Mouse (Mus musculus): ENCODE results near the gene Adamts12. TPM values are rescaled to one million over a fixed set of nuclear protein-coding genes. Genes with fewer than 3 reads are reported as not detected.
A peak's percentile ranks its signal among the peaks of the same experiment; 100 is the strongest.

The Adamts12 gene
- polyA plus RNA-seq, 1 experiment from 2014 or later, result 3.1 TPM

DNA sequence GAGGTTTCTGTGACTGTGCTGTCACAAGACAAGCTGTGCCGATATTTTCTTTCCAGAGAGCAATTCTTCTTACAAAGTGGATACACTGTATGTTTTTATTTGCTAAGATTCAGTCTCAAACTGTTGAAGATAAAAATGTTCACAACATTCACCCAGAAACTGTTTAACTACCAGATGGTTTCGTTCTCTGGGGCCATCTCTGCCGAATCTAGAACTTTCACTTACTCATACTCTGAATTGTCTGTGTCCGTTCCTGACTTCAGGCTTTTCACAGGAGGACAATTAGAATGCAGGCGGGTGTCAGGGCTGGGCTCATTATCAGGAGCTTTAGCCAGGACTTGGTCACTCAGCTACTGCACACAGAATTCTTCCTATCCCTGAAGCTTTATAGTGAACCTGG is 227.7 kb downstream of the Adamts12 start:
- 80% methylated on average over 5 of the region's 5 CpGs for WGBS
- no peak overlapping the region for H3K9ac ChIP-seq

GRCm38 (mm10) chr15:11295016-11295415 is 230.4 kb downstream of the Adamts12 start:
- Histone ChIP-seq H3K27ac (no peak overlapping the region), H3K9me3 (ENCODE audit: control insufficient read depth, low read length) (no peaks in the 10 kb centered on the region), H3K36me3 (replicated peaks; ENCODE audit: control insufficient read depth, insufficient read depth) (no peaks in the 10 kb centered on the region), H3K4me3 (replicated peaks; ENCODE audit: low read length) (no peak overlapping the region), H3K27me3 (ENCODE audit: control insufficient read depth, insufficient read depth, low read length) (no peaks in the 10 kb centered on the region), H3K4me2 (replicated peaks) (no peak overlapping the region), H3K9ac (no peak overlapping the region), H3K4me1 (replicated peaks; ENCODE audit: control insufficient read depth, insufficient read depth, low read length) (no peaks in the 10 kb centered on the region)
- WGBS, result 57% methylated on average over 6 of the region's 6 CpGs
- ATAC-seq (ENCODE audit: low FRiP score) (peak; percentile 64; the same call in 1 of the 2 replicates), DNase-seq (ENCODE audit: low spot score) (no peak)

More for the DNA sequence above, 227.7 kb downstream of the Adamts12 start:
- no peak for ATAC-seq (ENCODE audit: low FRiP score)
- Histone ChIP-seq H3K4me2 (replicated peaks) (no peak overlapping the region), H3K4me3 (replicated peaks; ENCODE audit: low read length) (no peak overlapping the region), H3K9me3 (ENCODE audit: control insufficient read depth, low read length) (no peaks in the 10 kb centered on the region), H3K4me1 (replicated peaks; ENCODE audit: control insufficient read depth, insufficient read depth, low read length) (no peaks in the 10 kb centered on the region), H3K27ac (no peak overlapping the region), H3K36me3 (replicated peaks; ENCODE audit: control insufficient read depth, insufficient read depth) (no peaks in the 10 kb centered on the region), H3K27me3 (ENCODE audit: control insufficient read depth, insufficient read depth, low read length) (no peaks in the 10 kb centered on the region)
- DNase-seq (ENCODE audit: low spot score), result no peak

GRCm38 (mm10) chr15:11297960-11298359 is 233.4 kb downstream of the Adamts12 start:
- DNase-seq (ENCODE audit: low spot score), result no peak
- Histone ChIP-seq H3K4me2 (replicated peaks) (no peak overlapping the region), H3K36me3 (replicated peaks; ENCODE audit: control insufficient read depth, insufficient read depth) (no peaks in the 10 kb centered on the region), H3K4me1 (replicated peaks; ENCODE audit: control insufficient read depth, insufficient read depth, low read length) (no peaks in the 10 kb centered on the region), H3K9me3 (ENCODE audit: control insufficient read depth, low read length) (no peaks in the 10 kb centered on the region), H3K4me3 (replicated peaks; ENCODE audit: low read length) (no peak overlapping the region), H3K27me3 (ENCODE audit: control insufficient read depth, insufficient read depth, low read length) (no peaks in the 10 kb centered on the region), H3K27ac (no peak overlapping the region), H3K9ac (no peak overlapping the region)
- no peak for ATAC-seq (ENCODE audit: low FRiP score)
- 84% methylated on average over 4 of the region's 4 CpGs for WGBS

- ATAC-seq (ENCODE audit: low FRiP score) (0 out of 2 replicates have a peak, but pooled peaks have one; percentile 37), DNase-seq (ENCODE audit: low spot score) (no peak)
- no peak overlapping the region for H3K4me3 ChIP-seq (replicated peaks; ENCODE audit: low read length)
- H3K4me2 ChIP-seq (replicated peaks), result no peak overlapping the region
- no peak overlapping the region for H3K27ac ChIP-seq
- H3K4me1 ChIP-seq (replicated peaks; ENCODE audit: control insufficient read depth, insufficient read depth, low read length), result no peaks in the 10 kb centered on the region
- no peaks in the 10 kb centered on the region for H3K36me3 ChIP-seq (replicated peaks; ENCODE audit: control insufficient read depth, insufficient read depth)
- H3K27me3 ChIP-seq (ENCODE audit: control insufficient read depth, insufficient read depth, low read length), result no peaks in the 10 kb centered on the region
- WGBS, result 57% methylated on average over 3 of the region's 3 CpGs
- no peaks in the 10 kb centered on the region for H3K9me3 ChIP-seq (ENCODE audit: control insufficient read depth, low read length)
- H3K9ac ChIP-seq, result no peak overlapping the region
Observed at GRCm38 (mm10) chr15:11317077-11317476, 252.5 kb downstream of the Adamts12 start.

DNA sequence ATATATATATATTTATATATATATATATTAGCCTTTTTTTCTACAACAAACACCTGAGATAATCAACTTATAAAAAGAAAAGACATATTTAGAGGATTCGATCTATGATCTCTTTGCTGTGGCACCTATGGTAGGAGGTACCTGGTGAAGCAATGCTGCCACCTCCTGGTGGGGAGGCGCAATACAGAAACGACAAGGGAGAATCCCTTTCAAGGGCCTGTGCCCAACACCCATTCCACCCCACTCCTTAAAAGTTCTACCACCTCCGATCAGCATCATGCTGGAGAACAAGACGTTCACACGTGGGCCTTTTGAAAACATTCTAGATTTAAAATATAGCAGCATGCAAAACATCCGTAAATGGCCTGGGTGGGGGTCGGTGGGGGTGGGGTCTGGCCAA is 255.9 kb downstream of the Adamts12 start:
- Histone ChIP-seq H3K4me2 (replicated peaks) (no peak overlapping the region), H3K9me3 (ENCODE audit: control insufficient read depth, low read length) (no peaks in the 10 kb centered on the region), H3K36me3 (replicated peaks; ENCODE audit: control insufficient read depth, insufficient read depth) (no peaks in the 10 kb centered on the region), H3K27ac (no peak overlapping the region), H3K4me3 (replicated peaks; ENCODE audit: low read length) (no peak overlapping the region), H3K27me3 (ENCODE audit: control insufficient read depth, insufficient read depth, low read length) (no peaks in the 10 kb centered on the region), H3K4me1 (replicated peaks; ENCODE audit: control insufficient read depth, insufficient read depth, low read length) (no peaks in the 10 kb centered on the region), H3K9ac (no peak overlapping the region)
- DNase-seq (ENCODE audit: low spot score) (peak; percentile 78), ATAC-seq (ENCODE audit: low FRiP score) (peak; percentile 79)
- 37% methylated on average over 8 of the region's 8 CpGs for WGBS

DNA sequence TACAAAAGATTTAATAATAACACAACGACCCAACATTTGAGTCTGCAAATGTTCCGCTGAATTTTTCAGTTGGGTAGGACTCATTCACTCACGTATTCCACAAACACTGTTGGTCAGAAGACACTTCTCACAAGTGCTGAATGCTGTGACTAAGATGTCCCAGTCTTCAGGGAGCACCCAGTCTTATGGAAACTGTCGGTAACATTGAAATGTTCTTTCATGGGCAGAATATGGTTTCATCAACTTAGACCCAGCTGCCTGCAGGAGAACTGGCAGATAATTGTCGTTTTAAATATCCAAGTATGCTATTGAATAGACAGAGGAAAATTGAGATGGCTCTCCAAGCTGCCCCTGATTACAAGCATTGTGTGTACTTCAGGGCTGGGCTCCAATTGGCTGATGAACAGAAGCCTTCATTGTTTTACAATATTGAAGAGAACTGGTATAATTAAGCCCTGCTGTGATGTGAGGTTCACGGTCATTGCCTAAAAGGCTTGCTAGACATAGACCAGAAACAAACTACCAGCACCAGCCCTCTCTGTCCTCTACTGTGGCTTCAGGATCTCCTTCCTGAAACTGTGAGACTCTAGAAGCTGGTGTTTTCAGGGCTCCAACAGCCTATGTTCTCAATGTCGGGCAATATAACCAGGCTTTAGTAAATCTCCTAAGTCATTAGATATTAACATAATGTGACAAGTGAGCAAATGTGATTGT is 275.0 kb downstream of the Adamts12 start:
- ATAC-seq (ENCODE audit: low FRiP score) (no peak; the same call in 1 of the 2 replicates), DNase-seq (ENCODE audit: low spot score) (no peak)
- Histone ChIP-seq H3K27me3 (ENCODE audit: control insufficient read depth, insufficient read depth, low read length) (no peaks in the 10 kb centered on the region), H3K9ac (no peak overlapping the region), H3K27ac (no peak overlapping the region), H3K4me2 (replicated peaks) (no peak overlapping the region), H3K4me3 (replicated peaks; ENCODE audit: low read length) (no peak overlapping the region), H3K36me3 (replicated peaks; ENCODE audit: control insufficient read depth, insufficient read depth) (no peaks in the 10 kb centered on the region), H3K4me1 (replicated peaks; ENCODE audit: control insufficient read depth, insufficient read depth, low read length) (no peaks in the 10 kb centered on the region), H3K9me3 (ENCODE audit: control insufficient read depth, low read length) (no peaks in the 10 kb centered on the region)
- 73% methylated on average over 7 of the region's 7 CpGs for WGBS

DNA sequence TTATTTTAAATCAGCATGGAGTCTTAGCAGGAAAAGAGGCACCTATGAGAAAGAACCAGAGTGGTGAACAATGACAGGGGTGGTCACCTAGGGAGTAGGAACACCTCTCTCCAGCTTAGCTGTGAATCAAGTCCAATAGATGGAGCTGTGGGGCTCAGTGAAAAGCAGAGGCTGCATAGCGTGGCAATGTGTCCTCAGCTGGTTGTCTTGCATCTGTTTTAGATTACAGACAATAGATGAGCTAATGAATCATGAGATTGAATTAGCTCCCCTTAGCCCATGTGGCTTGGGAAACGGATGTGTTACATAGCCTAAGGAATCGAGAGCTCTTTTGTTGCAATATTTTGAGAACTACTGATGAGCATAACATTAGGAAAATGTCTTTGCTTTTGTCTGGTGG is 291.3 kb downstream of the Adamts12 start:
- Histone ChIP-seq H3K4me3 (replicated peaks; ENCODE audit: low read length) (no peak overlapping the region), H3K36me3 (replicated peaks; ENCODE audit: control insufficient read depth, insufficient read depth) (no peaks in the 10 kb centered on the region), H3K27ac (no peak overlapping the region), H3K4me2 (replicated peaks) (no peak overlapping the region), H3K4me1 (replicated peaks; ENCODE audit: control insufficient read depth, insufficient read depth, low read length) (no peaks in the 10 kb centered on the region), H3K9ac (no peak overlapping the region), H3K9me3 (ENCODE audit: control insufficient read depth, low read length) (no peaks in the 10 kb centered on the region), H3K27me3 (ENCODE audit: control insufficient read depth, insufficient read depth, low read length) (no peaks in the 10 kb centered on the region)
- WGBS, result 42% methylated on average over 3 of the region's 3 CpGs
- DNase-seq (ENCODE audit: low spot score), result no peak
- no peak for ATAC-seq (ENCODE audit: low FRiP score)

DNA sequence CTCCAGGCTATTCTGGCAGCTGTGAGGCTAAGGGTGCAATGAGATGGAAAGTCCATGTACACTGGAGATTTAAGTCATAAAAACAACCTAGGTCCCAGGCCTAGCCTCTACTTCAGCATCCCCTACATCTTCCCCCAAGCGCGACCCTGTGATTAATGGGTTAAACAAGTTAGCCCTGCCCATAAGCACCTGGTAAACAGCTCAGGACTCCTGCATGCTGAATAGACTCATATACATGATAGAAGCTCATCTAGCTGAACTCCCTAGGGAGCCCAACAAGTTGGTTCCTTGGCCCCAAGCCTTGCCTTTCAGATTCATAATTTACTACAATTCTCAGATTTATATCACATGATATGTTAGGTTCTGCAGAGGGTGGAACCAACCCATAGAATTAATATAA is 292.9 kb downstream of the Adamts12 start:
- Histone ChIP-seq H3K4me3 (replicated peaks; ENCODE audit: low read length) (no peak overlapping the region), H3K4me2 (replicated peaks) (no peak overlapping the region), H3K9me3 (ENCODE audit: control insufficient read depth, low read length) (no peaks in the 10 kb centered on the region), H3K27me3 (ENCODE audit: control insufficient read depth, insufficient read depth, low read length) (no peaks in the 10 kb centered on the region), H3K4me1 (replicated peaks; ENCODE audit: control insufficient read depth, insufficient read depth, low read length) (no peaks in the 10 kb centered on the region), H3K36me3 (replicated peaks; ENCODE audit: control insufficient read depth, insufficient read depth) (no peaks in the 10 kb centered on the region), H3K9ac (no peak overlapping the region), H3K27ac (no peak overlapping the region)
- 100% methylated on average over 2 of the region's 2 CpGs for WGBS
- ATAC-seq (ENCODE audit: low FRiP score) (no peak), DNase-seq (ENCODE audit: low spot score) (no peak)

GRCm38 (mm10) chr15:11360888-11361287 is 296.3 kb downstream of the Adamts12 start:
- ATAC-seq (ENCODE audit: low FRiP score), result 0 out of 2 replicates have a peak, but pooled peaks have one; percentile 9
- no peaks in the 10 kb centered on the region for H3K4me1 ChIP-seq (replicated peaks; ENCODE audit: control insufficient read depth, insufficient read depth, low read length)

More at GRCm38 (mm10) chr15:11360888-11361287, 296.3 kb downstream of the Adamts12 start:
- H3K27me3 ChIP-seq (ENCODE audit: control insufficient read depth, insufficient read depth, low read length), result no peaks in the 10 kb centered on the region
- H3K4me2 ChIP-seq (replicated peaks), result no peak overlapping the region
- 90% methylated on average over 1 of the region's 1 CpGs for WGBS
- DNase-seq (ENCODE audit: low spot score), result no peak
- no peak overlapping the region for H3K9ac ChIP-seq
- H3K9me3 ChIP-seq (ENCODE audit: control insufficient read depth, low read length), result no peaks in the 10 kb centered on the region
- H3K36me3 ChIP-seq (replicated peaks; ENCODE audit: control insufficient read depth, insufficient read depth), result no peaks in the 10 kb centered on the region
- H3K4me3 ChIP-seq (replicated peaks; ENCODE audit: low read length), result no peak overlapping the region
- H3K27ac ChIP-seq, result no peak overlapping the region

Measured in hindbrain, embryonic 14.5 days (tissue).